Mouse (Mus musculus) liver, adult 2 months (tissue): ENCODE measurements at regions not wholly inside any gene's neighbourhood (a gene's known extent, or its start where the extent isn't known, plus 50 kb on each side); places are given as distances from the start of the nearest gene placed in this dataset.

Experiments
- DNase-seq: peaks from one replicate; pipeline ENCODE4 v3.0.0-alpha.2; 2011; ENCODE audit warnings: low read depth, low spot score; ENCODE audit errors: extremely low read depth
- H3K27ac ChIP-seq: fragments of 200-500 bp; replicated peaks from 2 replicates; pipeline ENCODE4 v1.5.1; 2012; ENCODE audit warnings: low read depth, mild to moderate bottlenecking, control low read depth, inconsistent platforms, low read length; ENCODE audit not compliant: insufficient read depth
- H3K27me3 ChIP-seq: fragments of 200-500 bp; 2 replicates; pipeline ENCODE4 v1.6.1; 2012; ENCODE audit warnings: mild to moderate bottlenecking, moderate library complexity, low read length, inconsistent platforms; ENCODE audit not compliant: control insufficient read depth, insufficient read depth
- H3K36me3 ChIP-seq: fragments of 200-500 bp; 2 replicates; pipeline ENCODE4 v1.6.1; 2012; ENCODE audit warnings: low read length, inconsistent platforms; ENCODE audit not compliant: control insufficient read depth, insufficient read depth
- H3K4me1 ChIP-seq: fragments of 200-500 bp; 2 replicates; pipeline ENCODE4 v1.6.1; 2011; ENCODE audit warnings: low read length; ENCODE audit not compliant: control insufficient read depth, insufficient read depth
- H3K4me3 ChIP-seq: fragments of 200-500 bp; 2 replicates; pipeline ENCODE4 v1.5.1; 2011; ENCODE audit warnings: low read depth, mild to moderate bottlenecking, control low read depth, low read length, moderate library complexity; ENCODE audit not compliant: insufficient read depth
- H3K79me2 ChIP-seq: fragments of 200-500 bp; 2 replicates; pipeline ENCODE4 v1.6.1; 2012; ENCODE audit warnings: inconsistent platforms, mild to moderate bottlenecking, low read length, moderate library complexity; ENCODE audit not compliant: control insufficient read depth, insufficient read depth
- H3K9ac ChIP-seq: fragments of 200-500 bp; 2 replicates; pipeline ENCODE4 v1.6.1; 2012; ENCODE audit warnings: low read depth, mild to moderate bottlenecking, control low read depth, inconsistent platforms, low read length
- CTCF ChIP-seq: fragments of 200-500 bp; IDR thresholded peaks from 2 replicates; pipeline ENCODE4 v1.5.1; 2011; ENCODE audit warnings: low read depth, low read length, control low read depth
- POLR2A ChIP-seq: fragments of 200-500 bp; IDR thresholded peaks from 2 replicates; pipeline ENCODE4 v1.6.1; 2011; ENCODE audit warnings: low read length, control low read depth; ENCODE audit not compliant: insufficient read depth; ENCODE audit errors: extremely low read depth
- WGBS: fragments of 180-500 bp; shearing (Covaris S2); methylation state at CpG from one replicate; pipeline ENCODE4 v1.1.7; 2018; 5-methylcytosine and 5-hydroxymethylcytosine counted together

DNA sequence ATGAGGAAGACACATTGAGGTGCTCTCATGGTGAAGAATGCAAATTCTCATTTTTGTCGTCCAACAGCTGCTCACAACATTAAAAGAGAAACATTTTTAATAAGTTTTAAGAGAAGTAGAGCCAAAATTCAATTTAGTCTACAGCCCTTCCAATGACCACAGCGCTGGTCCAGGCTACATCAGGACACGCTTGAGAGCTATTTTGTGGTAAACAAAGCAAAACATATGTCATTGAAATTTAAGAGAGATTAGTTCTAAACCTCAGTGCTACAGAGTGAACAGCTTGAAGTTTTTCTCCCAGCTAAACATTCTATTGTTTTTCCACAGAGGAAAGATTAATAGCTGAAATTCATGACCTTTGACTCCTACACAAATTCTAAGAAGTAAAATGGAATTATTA lies 1820.8 kb upstream of the Acvr2a start:
- no peak overlapping the region for H3K4me3 ChIP-seq
- no peaks in the 10 kb centered on the region for H3K79me2 ChIP-seq
- TF ChIP-seq CTCF = no peak
- no peak for TF ChIP-seq POLR2A
- no peak overlapping the region for H3K27ac ChIP-seq
- H3K36me3 ChIP-seq = no peaks in the 10 kb centered on the region
- no peaks in the 10 kb centered on the region for H3K4me1 ChIP-seq
- no peak for DNase-seq
- 64% methylated on average over 3 of the region's 3 CpGs for WGBS
- H3K9ac ChIP-seq = no peak overlapping the region
- H3K27me3 ChIP-seq = no peaks in the 10 kb centered on the region

DNA sequence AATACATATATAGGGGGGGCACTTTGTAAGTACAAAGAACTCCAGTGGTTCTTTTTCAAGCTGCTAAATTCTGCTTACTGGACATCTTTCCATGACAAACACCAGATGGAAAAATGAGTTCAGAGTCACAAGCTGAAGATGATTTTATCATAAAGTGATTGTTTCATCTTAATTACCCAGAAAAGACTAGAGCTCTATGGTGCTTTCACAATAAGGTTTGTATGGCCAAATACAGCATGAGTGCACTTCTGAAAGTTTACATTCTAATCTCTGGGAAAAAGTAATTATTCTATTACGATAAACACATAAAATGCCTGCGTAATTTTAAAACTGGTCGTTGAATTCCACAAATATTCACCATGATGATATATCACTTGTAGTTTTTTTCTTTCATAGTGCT lies 1821.2 kb upstream of the Acvr2a start:
- no peak overlapping the region for H3K4me3 ChIP-seq
- no peaks in the 10 kb centered on the region for H3K36me3 ChIP-seq
- H3K79me2 ChIP-seq = no peaks in the 10 kb centered on the region
- TF ChIP-seq POLR2A = no peak
- TF ChIP-seq CTCF = no peak
- DNase-seq = peak; percentile 6
- H3K4me1 ChIP-seq = no peaks in the 10 kb centered on the region
- WGBS = 79% methylated on average over 3 of the region's 3 CpGs
- no peak overlapping the region for H3K27ac ChIP-seq
- H3K9ac ChIP-seq = no peak overlapping the region
- H3K27me3 ChIP-seq = no peaks in the 10 kb centered on the region

GRCm38 (mm10) chr2:46986689-46987088 lies 1827.2 kb upstream of the Acvr2a start:
- Histone ChIP-seq H3K4me1 (no peaks in the 10 kb centered on the region), H3K27me3 (no peaks in the 10 kb centered on the region), H3K79me2 (no peaks in the 10 kb centered on the region), H3K27ac (no peak overlapping the region), H3K9ac (no peak overlapping the region), H3K4me3 (no peak overlapping the region), H3K36me3 (no peaks in the 10 kb centered on the region)
- DNase-seq = peak; percentile 11
- WGBS = 80% methylated on average over 2 of the region's 2 CpGs
- TF ChIP-seq POLR2A (no peak), CTCF (no peak)

DNA sequence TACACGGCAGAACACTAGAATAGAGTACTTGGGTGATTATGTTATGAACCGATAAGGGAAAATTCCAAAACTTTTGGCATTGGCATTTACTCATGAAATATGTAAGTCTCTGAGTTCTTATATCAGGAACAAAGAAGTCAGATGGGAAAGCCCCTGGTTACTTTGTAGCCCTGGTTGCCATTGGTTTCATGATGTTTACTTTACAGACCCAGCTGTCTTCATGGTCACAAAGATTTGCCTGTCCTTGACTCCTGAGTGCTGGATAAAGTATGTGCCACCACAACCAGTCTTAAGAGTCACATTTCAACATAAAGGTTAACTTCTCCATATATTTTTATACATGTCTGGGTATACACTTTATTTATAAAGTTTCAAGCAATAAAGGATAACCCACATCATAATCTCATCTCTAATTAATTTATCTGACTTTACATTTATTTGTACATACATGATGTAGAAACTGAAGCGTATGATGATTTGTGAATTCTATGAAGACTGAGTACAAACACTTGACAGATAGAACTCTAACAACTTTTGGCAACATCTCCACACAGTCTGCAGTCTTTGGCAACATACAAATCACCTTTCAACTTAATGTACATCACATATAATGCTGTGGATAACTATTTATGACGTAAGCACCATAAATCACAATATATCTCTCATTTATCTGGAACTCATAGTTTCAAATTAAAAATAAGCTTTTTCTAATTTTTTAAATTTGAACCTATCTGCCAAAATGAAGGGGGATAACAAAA lies 1827.8 kb upstream of the Acvr2a start:
- H3K36me3 ChIP-seq = no peaks in the 10 kb centered on the region
- no peaks in the 10 kb centered on the region for H3K4me1 ChIP-seq
- H3K79me2 ChIP-seq = no peaks in the 10 kb centered on the region
- no peak overlapping the region for H3K4me3 ChIP-seq
- no peak overlapping the region for H3K27ac ChIP-seq
- H3K9ac ChIP-seq = no peak overlapping the region
- no peak for TF ChIP-seq CTCF
- no peak for TF ChIP-seq POLR2A
- H3K27me3 ChIP-seq = no peaks in the 10 kb centered on the region
- DNase-seq = no peak
- 79% methylated on average over 4 of the region's 4 CpGs for WGBS

DNA sequence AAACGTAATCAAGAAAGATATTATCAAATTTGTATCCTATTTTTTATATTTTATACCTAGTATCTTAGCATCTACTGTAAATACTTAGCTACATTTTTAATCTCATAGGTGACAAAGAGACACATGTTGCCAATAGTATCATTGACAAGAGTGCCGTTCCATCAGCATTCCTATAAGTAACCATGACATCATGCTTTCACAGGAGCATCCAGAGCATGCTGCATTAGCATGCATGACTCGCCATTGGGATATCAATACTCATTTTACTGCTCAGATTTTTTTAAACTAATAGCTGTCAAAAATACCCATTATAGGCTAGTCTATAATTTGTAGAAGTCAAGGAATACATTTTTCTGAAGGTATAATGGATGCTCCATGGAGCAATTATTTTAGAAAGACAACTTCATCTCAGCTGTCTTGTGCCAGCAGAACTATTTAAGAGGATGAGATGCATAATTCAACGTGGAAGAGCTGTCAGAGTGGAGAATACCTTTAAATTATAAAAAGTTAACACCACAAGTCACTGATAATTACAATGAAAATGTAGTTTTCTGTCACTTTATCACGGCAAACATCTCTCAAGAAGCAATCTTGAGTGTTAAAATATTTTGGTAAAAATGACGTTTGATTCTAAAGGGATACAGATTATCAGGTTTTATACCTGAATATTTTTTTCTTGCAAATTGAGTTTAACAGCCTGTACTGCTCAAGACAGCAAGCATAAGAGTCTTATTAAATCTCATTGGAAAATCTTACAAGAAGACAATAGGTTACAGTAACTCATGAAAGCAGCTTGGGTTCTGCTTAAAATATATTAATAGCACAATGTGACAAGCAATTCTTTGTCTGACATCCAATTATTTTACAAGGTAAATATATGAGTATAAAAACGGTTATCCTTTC lies 1823.7 kb upstream of the Zeb2 start:
- no peak for DNase-seq
- no peaks in the 10 kb centered on the region for H3K79me2 ChIP-seq
- TF ChIP-seq CTCF (no peak), POLR2A (no peak)
- H3K36me3 ChIP-seq = no peaks in the 10 kb centered on the region
- H3K4me3 ChIP-seq = no peak overlapping the region
- no peak overlapping the region for H3K27ac ChIP-seq
- 64% methylated on average over 7 of the region's 7 CpGs for WGBS
- no peak overlapping the region for H3K9ac ChIP-seq
- H3K27me3 ChIP-seq = no peaks in the 10 kb centered on the region
- no peaks in the 10 kb centered on the region for H3K4me1 ChIP-seq
